Comparison of ENCODE assay signal across 11 mouse cellular contexts in the genomic region with DNA sequence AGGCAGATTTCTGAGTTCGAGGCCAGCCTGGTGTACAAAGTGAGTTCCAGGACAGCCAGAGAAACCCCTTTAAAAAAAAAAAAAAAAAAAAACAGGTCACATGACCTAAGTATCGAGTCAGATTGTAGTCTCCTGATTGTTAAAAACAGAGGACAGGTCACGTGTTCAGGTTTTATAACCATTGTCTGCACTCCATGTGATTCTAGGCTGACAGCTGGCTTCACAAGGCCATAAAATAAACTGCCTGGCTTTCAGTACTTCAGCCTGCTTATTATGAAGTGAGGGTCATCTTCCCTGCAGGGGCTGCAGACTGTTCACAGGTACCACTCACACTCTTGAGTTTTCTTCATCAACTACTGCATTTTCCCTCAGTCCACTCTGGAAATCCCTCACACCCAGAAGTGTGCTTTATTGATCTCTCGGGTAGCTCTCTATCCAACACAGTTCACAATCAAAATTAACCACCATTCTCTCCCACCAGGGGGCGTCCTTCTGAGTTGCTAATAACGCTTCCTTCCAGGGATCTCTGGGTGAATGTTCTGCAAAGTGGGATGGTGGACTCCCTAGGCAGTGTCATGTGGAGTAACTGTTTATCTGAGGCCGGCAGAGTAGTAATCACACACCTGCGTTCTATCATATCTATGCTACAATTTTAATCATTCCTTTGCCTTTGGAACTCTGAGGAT. TPM values are rescaled to one million over a fixed set of nuclear protein-coding genes. Genes with fewer than 3 reads are reported as not detected.
A peak's percentile ranks its signal among the peaks of the same experiment; 100 is the strongest.
DNase-seq lines count a peak whose midpoint lies in the region; ATAC-seq and TF ChIP-seq lines count a peak whose summit lies in the region.
"Had no signal": no experiment of that assay in that cellular context is flagged by ENCODE, and none has a peak within 500 bp of the region (broad histone marks: within the 10 kb centered on the region; RNA-seq: fewer than 3 reads in every experiment).

No protein-coding gene starts in this region.

- H3K27me3 ChIP-seq in heart, adult 2 months (ENCODE audit: control insufficient read depth, insufficient read depth, low read length), result no peaks in the 10 kb centered on the region
- no peaks in the 10 kb centered on the region for H3K27me3 ChIP-seq in heart, embryonic 11.5 days (ENCODE audit: control insufficient read depth, insufficient read depth, low read length)
- no peaks in the 10 kb centered on the region for H3K27me3 ChIP-seq in lung, postnatal 0 days (replicated peaks; ENCODE audit: insufficient read depth, low read length)
- H3K27me3 ChIP-seq: embryonic facial prominence, embryonic 13.5 days; limb, embryonic 15.5 days had no signal

- intact Hi-C loops in heart, adult 2 months (cut with DNase I), result no loop called here

- peak; percentile 43 for TF ChIP-seq CTCF in heart, adult 2 months (IDR thresholded peaks at IDR 0.05)
- peak; percentile 54 for TF ChIP-seq CTCF in lung, postnatal 0 days (IDR thresholded peaks at IDR 0.05)

- no peak overlapping the region for H3K9ac ChIP-seq in heart, adult 2 months (ENCODE audit: low read depth, low read length)
- no peak overlapping the region for H3K9ac ChIP-seq in heart, embryonic 11.5 days (ENCODE audit: low read depth, low read length)
- no peak overlapping the region for H3K9ac ChIP-seq in lung, postnatal 0 days (replicated peaks; ENCODE audit: low read depth)
- H3K9ac ChIP-seq: embryonic facial prominence, embryonic 13.5 days; limb, embryonic 15.5 days had no signal

- H3K4me2 ChIP-seq in heart, embryonic 11.5 days, result no peak overlapping the region
- no peak overlapping the region for H3K4me2 ChIP-seq in lung, postnatal 0 days (replicated peaks; ENCODE audit: low read depth, low read length)
- H3K4me2 ChIP-seq: embryonic facial prominence, embryonic 13.5 days; limb, embryonic 15.5 days had no signal

- no peaks in the 10 kb centered on the region for H3K79me2 ChIP-seq in heart, adult 2 months (replicated peaks; ENCODE audit: control insufficient read depth, insufficient read depth, low read length)

- no peak for ATAC-seq in heart, embryonic 11.5 days (replicated peaks; ENCODE audit: insufficient number of reproducible peaks, low FRiP score, low TSS enrichment)
- ATAC-seq in lung, postnatal 0 days, result no peak
- no peak for ATAC-seq in megakaryocyte-erythroid progenitor cell, adult 5-6 weeks (replicated peaks; ENCODE audit: low FRiP score, low TSS enrichment, poor library complexity, severe bottlenecking)

- H3K4me1 ChIP-seq in heart, adult 2 months (ENCODE audit: control insufficient read depth, insufficient read depth, low read length), result no peaks in the 10 kb centered on the region; the same call in none of the 2 replicates
- H3K4me1 ChIP-seq in heart, embryonic 11.5 days (ENCODE audit: control insufficient read depth, insufficient read depth, low read length), result peaks cover 23% of the 10 kb centered on the region
- H3K4me1 ChIP-seq in lung, postnatal 0 days (ENCODE audit: insufficient read depth, low read depth, low read length), result no peaks in the 10 kb centered on the region; the same call in 1 of the 2 replicates

- H3K27ac ChIP-seq in heart, adult 2 months, result no peak overlapping the region
- no peak overlapping the region for H3K27ac ChIP-seq in heart, embryonic 11.5 days (ENCODE audit: low read depth, low read length)
- no peak overlapping the region for H3K27ac ChIP-seq in lung, postnatal 0 days (ENCODE audit: low read length)
- H3K27ac ChIP-seq: embryonic facial prominence, embryonic 13.5 days; limb, embryonic 15.5 days had no signal

- no peak overlapping the region for H3K4me3 ChIP-seq in heart, adult 2 months
- H3K4me3 ChIP-seq in heart, embryonic 11.5 days (ENCODE audit: low read depth, low read length), result no peak overlapping the region
- H3K4me3 ChIP-seq in lung, postnatal 0 days (ENCODE audit: low read depth, low read length), result no peak overlapping the region
- H3K4me3 ChIP-seq: embryonic facial prominence, embryonic 13.5 days; limb, embryonic 15.5 days had no signal

- no peak for TF ChIP-seq EP300 in heart, adult 2 months (IDR thresholded peaks at IDR 0.05; ENCODE audit: insufficient read depth, low read depth, low read length)
- TF ChIP-seq EP300 in lung, postnatal 0 days (IDR thresholded peaks at IDR 0.05), result no peak

- 77% methylated on average over 8 of the region's 8 CpGs for WGBS in heart, adult 2 months
- 70% methylated on average over 8 of the region's 8 CpGs for WGBS in heart, embryonic 11.5 days (ENCODE audit: insufficient replicate concordance)
- WGBS in lung, postnatal 0 days, result 80% methylated on average over 8 of the region's 8 CpGs

- DNase-seq in heart, adult 2 months, result no peak
- no peak for DNase-seq in lung, postnatal 0 days (ENCODE audit: low spot score)
- DNase-seq in lung, postnatal 25 days (ENCODE audit: low spot score), result no peak
- DNase-seq in NIH3T3 (ENCODE audit: low read depth), result peak; percentile 19
- peak; percentile 34 for DNase-seq in lung, postnatal 14 days
- no peak for DNase-seq in yolk sac, embryonic 10.5 days (ENCODE audit: low spot score)
- DNase-seq: right cerebral cortex, adult 18-20 months had no signal

- H3K36me3 ChIP-seq in heart, adult 2 months (ENCODE audit: control insufficient read depth, insufficient read depth, low read length), result no peaks in the 10 kb centered on the region
- H3K36me3 ChIP-seq in heart, embryonic 11.5 days (ENCODE audit: control insufficient read depth, insufficient read depth, low read length), result no peaks in the 10 kb centered on the region
- no peaks in the 10 kb centered on the region for H3K36me3 ChIP-seq in lung, postnatal 0 days (ENCODE audit: insufficient read depth, low read length)
- H3K36me3 ChIP-seq: embryonic facial prominence, embryonic 13.5 days; limb, embryonic 15.5 days had no signal

- TF ChIP-seq POLR2A in heart, adult 2 months (IDR thresholded peaks at IDR 0.05; ENCODE audit: insufficient read depth, low read depth, low read length), result no peak

- no peaks in the 10 kb centered on the region for H3K9me3 ChIP-seq in heart, embryonic 11.5 days (replicated peaks; ENCODE audit: control insufficient read depth, low read length)
- no peaks in the 10 kb centered on the region for H3K9me3 ChIP-seq in lung, postnatal 0 days (ENCODE audit: low read length)
- H3K9me3 ChIP-seq: embryonic facial prominence, embryonic 13.5 days; limb, embryonic 15.5 days had no signal

RNA-seq across cellular contexts. Expression of gene Iyd, which starts 27.3 kb away (rescaled TPM):
- not detected for total RNA-seq in heart, adult 2 months (2021)
- 0.26 TPM in 1 of 2 replicates, not detected in the other for polyA plus RNA-seq in heart, adult 2 months (2012; rRNA removed)
- polyA plus RNA-seq in heart, embryonic 11.5 days (2014; fragmentation: Nextera tagmentation; extraction: Ambion mirVana), result 0.52 TPM in 1 of 2 replicates, not detected in the other
- polyA plus RNA-seq in lung, postnatal 0 days (2015; fragmentation: Nextera tagmentation; extraction: Ambion mirVana), result 4.6 and 5.3 TPM in 2 replicates
- total RNA-seq in megakaryocyte-erythroid progenitor cell, adult 5-6 weeks (2014; fragmentation: Nextera tagmentation), result not detected in 2 replicates
- not detected in 2 replicates for total RNA-seq in megakaryocyte-erythroid progenitor cell, adult 5-6 weeks (2017)

Comparison
In these comparisons a context has a peak if more than half of its experiments do, and no peak if none do; other contexts are left out.
1. DNase-seq: peak in NIH3T3 (single experiment) and lung, postnatal 14 days (single experiment); none in heart, adult 2 months (0 of 2), lung, postnatal 0 days (single experiment), lung, postnatal 25 days (single experiment) and yolk sac, embryonic 10.5 days (single experiment).